Mouse (Mus musculus): Measurements from ENCODE around the gene Hoxb1.

Hoxb1 gene

GRCm38 (mm10) chr11:96397806-96398335 lies 32.3 kb downstream of the Hoxb1 start:
- no peak for DNase-seq (ENCODE audit: low read depth, low spot score)

GRCm38 (mm10) chr11:96399923-96400322 lies 34.4 kb downstream of the Hoxb1 start:
- no peak for DNase-seq (ENCODE audit: low read depth, low spot score)

- no peak for DNase-seq (ENCODE audit: low read depth, low spot score)
Measured at GRCm38 (mm10) chr11:96404016-96404604, 38.6 kb downstream of the Hoxb1 start.

GRCm38 (mm10) chr11:96404831-96405230 lies 39.3 kb downstream of the Hoxb1 start:
- DNase-seq (ENCODE audit: low read depth, low spot score) = no peak

GRCm38 (mm10) chr11:96405541-96405940 lies 40.0 kb downstream of the Hoxb1 start:
- no peak for DNase-seq (ENCODE audit: low read depth, low spot score)

DNA sequence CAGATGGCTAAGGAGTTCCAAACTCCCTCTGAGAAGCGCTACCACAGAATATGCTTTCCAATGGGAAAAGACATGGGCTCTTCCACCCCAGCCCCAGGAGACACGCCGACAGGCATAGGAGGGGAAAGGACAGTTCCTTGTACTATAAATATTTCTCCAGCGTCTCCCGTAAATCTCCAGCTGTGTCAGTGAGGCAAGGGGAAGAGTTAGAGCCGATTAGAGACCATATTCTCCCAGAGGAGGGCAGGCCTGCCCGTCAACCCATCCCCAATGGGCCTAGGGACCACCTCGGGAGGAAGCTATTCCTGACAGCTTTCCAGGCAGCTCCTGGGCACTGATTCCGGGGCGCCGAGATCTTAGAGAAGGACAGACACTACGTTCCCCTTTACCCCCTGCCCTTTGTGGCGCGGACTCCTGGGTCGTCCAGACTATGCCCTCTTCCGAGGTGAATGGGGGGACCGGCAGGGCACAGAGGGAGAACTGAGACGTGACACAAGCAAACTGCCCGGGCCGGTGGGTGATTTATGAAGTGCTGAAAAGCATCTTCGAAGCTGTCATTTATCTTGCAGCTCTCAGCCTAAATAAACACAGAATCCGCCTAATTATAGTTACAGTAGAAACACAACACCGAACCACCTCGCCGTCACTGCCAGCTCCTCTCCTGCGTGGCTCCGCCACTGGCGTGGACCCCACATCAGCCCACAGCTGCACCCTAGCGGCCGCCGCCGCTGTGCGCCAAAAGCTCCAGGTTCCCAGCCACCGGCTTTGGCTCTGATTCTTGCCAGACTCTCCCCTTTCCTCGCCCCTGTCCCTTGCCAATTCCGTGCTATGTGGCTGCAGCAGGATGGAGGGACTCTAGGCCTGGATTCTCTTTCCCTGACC lies 41.9 kb downstream of the Hoxb1 start:
- DNase-seq (ENCODE audit: low read depth, low spot score) = peak; percentile 53

- no peak for DNase-seq (ENCODE audit: low read depth, low spot score)
Measured at GRCm38 (mm10) chr11:96408234-96409010, 42.9 kb downstream of the Hoxb1 start.

GRCm38 (mm10) chr11:96411019-96411418 lies 45.5 kb downstream of the Hoxb1 start:
- DNase-seq (ENCODE audit: low read depth, low spot score) = no peak

DNA sequence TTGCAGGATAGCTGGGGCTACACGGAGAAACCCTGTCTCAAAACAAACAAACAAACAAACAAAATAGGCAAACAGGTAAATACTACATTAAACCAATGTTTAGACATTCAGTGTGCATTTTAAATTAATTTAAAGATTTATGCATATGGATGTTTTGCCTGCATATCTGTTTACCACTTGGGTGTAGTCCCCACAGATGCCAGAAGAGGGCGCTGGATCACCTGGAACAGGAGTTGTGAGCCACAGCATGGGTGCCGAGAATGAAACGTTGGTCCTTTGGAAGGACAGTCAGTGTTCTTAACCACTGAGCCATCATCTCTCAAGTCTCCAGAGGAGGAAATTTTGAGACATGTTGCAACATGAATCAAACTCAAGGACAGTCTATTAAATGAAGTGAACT lies 46.4 kb downstream of the Hoxb1 start:
- no peak for DNase-seq (ENCODE audit: low read depth, low spot score)

DNA sequence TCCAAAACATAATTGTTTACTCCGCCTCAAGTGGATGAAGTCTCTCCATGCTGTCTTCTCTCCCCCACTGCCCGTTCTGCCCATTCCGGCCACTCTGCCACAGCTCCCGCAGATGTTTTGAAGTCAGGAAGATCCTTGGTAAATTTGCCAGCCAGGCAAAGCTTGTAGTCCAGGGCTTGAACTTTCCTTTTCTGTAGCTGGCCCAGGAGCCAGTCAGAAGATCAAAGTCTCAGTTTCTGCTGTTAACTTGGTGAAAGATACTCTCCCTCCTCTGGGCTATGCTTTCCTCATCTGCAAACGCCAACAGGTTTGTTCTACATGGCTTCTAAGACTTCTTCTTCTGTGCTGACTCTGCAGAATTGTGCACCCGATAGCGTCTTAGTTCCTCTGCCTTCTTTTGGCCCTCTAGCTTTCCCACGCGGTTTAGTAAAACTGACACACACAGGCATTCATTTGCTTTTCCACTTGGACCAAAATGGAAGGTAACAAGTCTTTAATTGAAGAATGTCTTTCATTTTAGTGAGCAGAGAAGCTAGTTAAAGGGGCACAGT lies 47.5 kb downstream of the Hoxb1 start:
- no peak for DNase-seq (ENCODE audit: low read depth, low spot score)

GRCm38 (mm10) chr11:96413527-96413926 lies 48.0 kb downstream of the Hoxb1 start:
- DNase-seq (ENCODE audit: low read depth, low spot score) = no peak

DNA sequence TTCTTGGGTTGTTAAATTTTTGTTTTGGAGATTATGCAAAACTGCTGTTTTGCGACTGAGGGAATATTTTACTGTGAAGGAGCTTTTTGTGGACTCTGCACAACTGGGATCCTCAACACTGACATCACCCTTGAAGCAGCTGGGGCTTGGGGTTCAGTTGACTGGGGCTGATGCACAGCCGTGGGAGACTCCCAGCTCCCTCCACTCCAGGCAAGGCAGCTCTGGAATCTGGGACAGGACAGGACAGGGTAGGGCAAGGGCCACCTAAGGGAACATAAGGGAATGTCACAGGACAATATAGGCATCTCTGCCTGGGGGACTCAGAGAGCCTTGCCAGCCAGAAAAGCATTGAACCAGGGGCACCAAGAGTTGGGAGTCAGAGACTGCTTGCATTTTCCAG lies 48.5 kb downstream of the Hoxb1 start:
- no peak for DNase-seq (ENCODE audit: low read depth, low spot score)

Data from CD4-positive helper T cell, adult 2 months (primary cell).